Mouse (Mus musculus): ENCODE results near the gene Rgs16. TPM values are rescaled to one million over a fixed set of nuclear protein-coding genes. Genes with fewer than 3 reads are reported as not detected.
"Not testable (repeated sequence)": the region's sequence is repeated elsewhere in the genome, so short reads cannot be mapped to it uniquely, and the experiment has no call there.

The Rgs16 gene
- total RNA-seq, 1 experiment from 2014 or later, result 6.7 TPM

GRCm38 (mm10) chr1:153746728-153747127 lies 6.6 kb downstream of the Rgs16 start:
- peak; percentile 45 for ATAC-seq (replicated peaks; ENCODE audit: insufficient number of reproducible peaks, low FRiP score, low TSS enrichment, poor library complexity, severe bottlenecking)

GRCm38 (mm10) chr1:153747861-153748530 lies 7.8 kb downstream of the Rgs16 start:
- ATAC-seq (replicated peaks; ENCODE audit: insufficient number of reproducible peaks, low FRiP score, low TSS enrichment, poor library complexity, severe bottlenecking), result no peak

GRCm38 (mm10) chr1:153748549-153748948 lies 8.4 kb downstream of the Rgs16 start:
- no peak for ATAC-seq (replicated peaks; ENCODE audit: insufficient number of reproducible peaks, low FRiP score, low TSS enrichment, poor library complexity, severe bottlenecking)

- ATAC-seq (replicated peaks; ENCODE audit: insufficient number of reproducible peaks, low FRiP score, low TSS enrichment, poor library complexity, severe bottlenecking), result peak; percentile 60
Measured at GRCm38 (mm10) chr1:153749211-153749801, 9.2 kb downstream of the Rgs16 start, which contains the start of gene Rnasel. Gene Rnasel (plus strand): TSS chr1:153749426.

DNA sequence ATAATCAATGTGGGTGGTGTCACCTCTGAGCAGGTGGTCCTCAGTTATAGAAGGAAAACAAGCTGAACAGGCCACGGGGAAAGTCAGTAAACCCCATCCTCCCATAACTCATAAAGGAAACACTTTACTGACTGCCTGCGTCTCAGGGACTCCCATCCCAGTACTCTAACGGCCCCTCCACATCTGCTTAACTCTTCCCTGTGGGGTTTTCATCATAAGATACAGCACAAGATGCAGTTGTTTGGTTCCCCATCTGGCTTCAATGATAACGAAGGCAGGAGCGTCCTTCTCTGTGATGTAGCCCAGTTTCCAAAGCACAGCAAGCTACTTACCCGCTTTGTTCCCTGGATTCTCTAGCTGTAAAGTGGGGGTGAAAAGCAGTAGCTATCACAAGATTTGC lies 9.9 kb downstream of the Rgs16 start:
- ATAC-seq (replicated peaks; ENCODE audit: insufficient number of reproducible peaks, low FRiP score, low TSS enrichment, poor library complexity, severe bottlenecking), result no peak

GRCm38 (mm10) chr1:153751763-153752301 lies 11.7 kb downstream of the Rgs16 start:
- peak; percentile 62 for ATAC-seq (replicated peaks; ENCODE audit: insufficient number of reproducible peaks, low FRiP score, low TSS enrichment, poor library complexity, severe bottlenecking)

DNA sequence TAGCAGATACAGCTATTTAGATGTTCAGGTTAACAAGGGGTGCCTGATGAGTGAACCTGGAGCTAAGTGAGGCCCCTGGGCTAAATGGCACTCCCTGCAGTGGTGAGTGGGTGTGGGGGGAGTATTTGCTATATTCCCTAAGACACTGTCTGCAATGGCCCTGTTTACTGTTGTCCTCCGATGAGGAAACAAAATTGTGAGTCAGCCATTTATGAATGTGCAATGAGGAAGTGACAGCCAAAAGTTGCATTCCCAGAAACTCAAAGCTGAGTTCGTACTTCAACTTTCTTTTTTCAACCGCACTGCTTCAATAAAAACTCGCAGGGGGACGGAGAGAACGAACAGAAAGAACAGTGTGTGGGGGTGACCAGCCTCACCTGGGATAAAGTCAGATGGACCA lies 12.4 kb downstream of the Rgs16 start:
- peak; percentile 50; the same call in 1 of the 2 replicates for ATAC-seq (replicated peaks; ENCODE audit: insufficient number of reproducible peaks, low FRiP score, low TSS enrichment, poor library complexity, severe bottlenecking)

DNA sequence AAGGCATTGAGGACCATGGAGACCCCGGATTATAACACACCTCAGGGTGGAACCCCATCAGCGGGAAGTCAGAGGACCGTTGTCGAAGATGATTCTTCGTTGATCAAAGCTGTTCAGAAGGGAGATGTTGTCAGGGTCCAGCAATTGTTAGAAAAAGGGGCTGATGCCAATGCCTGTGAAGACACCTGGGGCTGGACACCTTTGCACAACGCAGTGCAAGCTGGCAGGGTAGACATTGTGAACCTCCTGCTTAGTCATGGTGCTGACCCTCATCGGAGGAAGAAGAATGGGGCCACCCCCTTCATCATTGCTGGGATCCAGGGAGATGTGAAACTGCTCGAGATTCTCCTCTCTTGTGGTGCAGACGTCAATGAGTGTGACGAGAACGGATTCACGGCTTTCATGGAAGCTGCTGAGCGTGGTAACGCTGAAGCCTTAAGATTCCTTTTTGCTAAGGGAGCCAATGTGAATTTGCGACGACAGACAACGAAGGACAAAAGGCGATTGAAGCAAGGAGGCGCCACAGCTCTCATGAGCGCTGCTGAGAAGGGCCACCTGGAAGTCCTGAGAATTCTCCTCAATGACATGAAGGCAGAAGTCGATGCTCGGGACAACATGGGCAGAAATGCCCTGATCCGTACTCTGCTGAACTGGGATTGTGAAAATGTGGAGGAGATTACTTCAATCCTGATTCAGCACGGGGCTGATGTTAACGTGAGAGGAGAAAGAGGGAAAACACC lies 13.7 kb downstream of the Rgs16 start:
- no peak for ATAC-seq (replicated peaks; ENCODE audit: insufficient number of reproducible peaks, low FRiP score, low TSS enrichment, poor library complexity, severe bottlenecking)

GRCm38 (mm10) chr1:153764136-153764535 lies 24.0 kb downstream of the Rgs16 start:
- ATAC-seq (replicated peaks; ENCODE audit: insufficient number of reproducible peaks, low FRiP score, low TSS enrichment, poor library complexity, severe bottlenecking), result no peak

DNA sequence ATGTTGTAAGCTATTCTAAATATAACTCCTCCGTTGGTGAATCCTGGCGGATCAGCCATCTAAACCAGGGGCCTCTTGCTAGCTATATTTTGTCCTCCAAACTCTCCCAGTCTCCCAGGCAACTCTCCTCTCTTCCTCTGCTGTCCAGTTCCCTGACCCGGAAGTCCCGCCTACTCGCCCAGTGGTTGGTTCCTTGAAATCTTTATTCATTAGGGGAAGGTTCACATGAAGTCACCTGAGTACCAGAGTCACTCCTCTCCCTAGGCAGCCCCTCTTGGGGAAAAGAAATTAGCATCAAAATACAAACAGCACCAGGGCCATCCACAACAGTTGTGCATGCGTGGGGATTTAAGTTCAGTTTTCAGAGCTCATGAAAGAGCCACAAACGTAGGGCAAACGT lies 26.1 kb downstream of the Rgs16 start:
- ATAC-seq (replicated peaks; ENCODE audit: insufficient number of reproducible peaks, low FRiP score, low TSS enrichment, poor library complexity, severe bottlenecking), result no peak

- ATAC-seq (replicated peaks; ENCODE audit: insufficient number of reproducible peaks, low FRiP score, low TSS enrichment, poor library complexity, severe bottlenecking), result no peak
Measured at GRCm38 (mm10) chr1:153767281-153767680, 27.1 kb downstream of the Rgs16 start.

- no peak for ATAC-seq (replicated peaks; ENCODE audit: insufficient number of reproducible peaks, low FRiP score, low TSS enrichment, poor library complexity, severe bottlenecking)
Measured at GRCm38 (mm10) chr1:153768465-153768864, 28.3 kb downstream of the Rgs16 start.

DNA sequence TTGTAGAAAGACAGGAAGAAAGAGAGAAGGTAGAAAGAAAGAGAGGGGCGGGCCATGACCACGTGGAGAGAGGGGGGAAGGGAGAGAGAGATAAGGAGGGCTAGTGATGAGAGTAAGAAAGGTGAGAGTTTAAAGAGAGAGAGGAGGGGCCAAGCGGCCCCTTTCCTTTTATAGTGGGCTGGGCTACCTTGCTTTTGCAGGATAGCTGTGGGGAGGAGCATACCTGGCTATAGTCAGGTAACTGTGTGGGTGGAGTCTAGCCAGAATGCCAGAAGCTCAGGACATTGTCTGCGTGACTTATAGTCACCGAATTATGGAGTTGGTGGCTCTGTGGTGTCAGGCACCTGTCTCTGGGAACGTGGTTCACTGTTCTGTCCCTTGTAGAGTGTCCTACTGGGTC lies 29.4 kb downstream of the Rgs16 start:
- ATAC-seq (replicated peaks; ENCODE audit: insufficient number of reproducible peaks, low FRiP score, low TSS enrichment, poor library complexity, severe bottlenecking), result not testable (repeated sequence)

DNA sequence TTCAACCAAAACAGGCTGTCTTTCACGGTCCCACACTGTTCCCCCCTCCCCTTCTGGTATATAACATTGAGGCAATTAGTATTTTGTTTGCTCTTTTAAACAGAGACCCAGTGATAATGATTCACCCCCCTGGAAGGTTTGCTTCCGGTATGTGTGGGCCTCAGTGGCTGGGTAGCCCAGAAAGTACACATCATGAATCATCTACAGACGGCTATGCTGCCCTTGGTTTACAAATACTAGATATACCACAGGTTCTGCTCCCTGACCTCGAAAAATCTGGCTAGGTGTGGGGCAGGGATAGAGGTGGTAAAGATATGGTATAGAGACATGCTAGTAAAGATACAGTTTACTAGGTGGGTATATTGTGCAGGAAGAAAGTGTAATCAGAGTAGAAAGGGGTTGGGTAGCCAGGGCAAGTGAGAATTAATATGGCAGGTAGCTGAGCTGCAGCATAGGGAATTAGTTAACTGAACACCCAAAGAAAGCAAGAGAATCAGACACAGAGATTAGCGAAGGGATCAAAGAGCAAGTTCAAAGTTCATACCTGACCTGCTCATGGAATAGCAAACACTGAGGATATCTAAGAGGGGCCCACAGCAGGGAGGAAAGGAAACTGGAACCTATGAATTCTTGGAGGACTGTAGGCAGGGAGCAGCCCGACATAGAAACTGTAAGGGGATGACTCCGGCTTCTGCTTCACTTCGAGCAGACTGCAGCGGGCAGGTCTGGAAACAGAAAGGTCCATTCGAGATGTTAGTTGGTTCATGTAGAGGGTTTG lies 30.0 kb downstream of the Rgs16 start:
- no peak for ATAC-seq (replicated peaks; ENCODE audit: insufficient number of reproducible peaks, low FRiP score, low TSS enrichment, poor library complexity, severe bottlenecking)

DNA sequence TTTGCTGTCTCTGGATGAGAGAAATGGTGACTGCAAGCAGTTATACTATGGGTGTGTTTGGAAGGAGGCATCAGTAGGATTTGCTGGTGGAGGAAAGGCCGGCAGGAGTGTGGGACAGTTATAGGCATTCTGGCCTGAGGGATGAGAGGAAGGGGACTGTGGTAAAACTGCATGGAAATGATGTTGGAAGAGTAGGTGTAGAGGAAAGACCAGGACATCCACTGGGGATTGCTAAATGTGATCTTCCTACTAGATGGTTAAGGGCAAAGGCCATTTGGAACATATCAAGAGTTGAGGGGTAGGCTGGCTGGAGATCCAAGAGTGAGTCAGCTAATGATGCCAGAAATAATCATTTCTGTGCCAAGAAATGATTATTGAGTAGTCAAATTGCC lies 30.6 kb downstream of the Rgs16 start:
- ATAC-seq (replicated peaks; ENCODE audit: insufficient number of reproducible peaks, low FRiP score, low TSS enrichment, poor library complexity, severe bottlenecking), result no peak

DNA sequence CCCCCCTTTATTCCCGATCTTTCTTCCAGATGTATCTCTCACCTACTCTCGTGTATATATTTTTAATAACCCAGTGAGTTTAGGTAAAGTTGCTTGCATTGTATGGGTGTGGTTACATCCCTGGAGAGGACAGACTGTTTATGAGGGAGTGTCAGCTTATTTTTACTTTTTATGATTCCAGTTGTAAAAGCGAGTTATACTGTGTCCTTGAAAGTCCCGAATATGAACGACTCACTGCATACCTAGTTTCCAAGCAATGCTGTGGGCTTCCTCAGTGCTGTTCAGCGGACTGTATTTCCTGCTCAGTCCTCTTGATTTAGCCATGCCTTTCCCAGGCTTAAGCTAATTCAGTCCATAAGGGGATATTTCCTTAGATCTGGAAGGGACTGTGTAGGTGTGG lies 35.0 kb downstream of the Rgs16 start:
- no peak for ATAC-seq (replicated peaks; ENCODE audit: insufficient number of reproducible peaks, low FRiP score, low TSS enrichment, poor library complexity, severe bottlenecking)

GRCm38 (mm10) chr1:153776257-153776656 lies 36.1 kb downstream of the Rgs16 start:
- no peak for ATAC-seq (replicated peaks; ENCODE audit: insufficient number of reproducible peaks, low FRiP score, low TSS enrichment, poor library complexity, severe bottlenecking)

- no peak for ATAC-seq (replicated peaks; ENCODE audit: insufficient number of reproducible peaks, low FRiP score, low TSS enrichment, poor library complexity, severe bottlenecking)
Measured at GRCm38 (mm10) chr1:153778205-153778604, 38.1 kb downstream of the Rgs16 start.

GRCm38 (mm10) chr1:153783339-153783738 lies 43.2 kb downstream of the Rgs16 start:
- no peak for ATAC-seq (replicated peaks; ENCODE audit: insufficient number of reproducible peaks, low FRiP score, low TSS enrichment, poor library complexity, severe bottlenecking)
